Mouse (Mus musculus) spleen, postnatal 36 days (tissue): Measurements from ENCODE around the gene Btbd9.
"Not testable (repeated sequence)": the region's sequence is repeated elsewhere in the genome, so short reads cannot be mapped to it uniquely, and the experiment has no call there.

ENCODE experiments used
- DNase-seq, 2 experiments: peaks; one replicate each; pipeline ENCODE4 v3.0.0; 2022; ENCODE audit warnings: low spot score in 2 of 2, mixed read lengths in 1 of 2

Gene Btbd9

DNA sequence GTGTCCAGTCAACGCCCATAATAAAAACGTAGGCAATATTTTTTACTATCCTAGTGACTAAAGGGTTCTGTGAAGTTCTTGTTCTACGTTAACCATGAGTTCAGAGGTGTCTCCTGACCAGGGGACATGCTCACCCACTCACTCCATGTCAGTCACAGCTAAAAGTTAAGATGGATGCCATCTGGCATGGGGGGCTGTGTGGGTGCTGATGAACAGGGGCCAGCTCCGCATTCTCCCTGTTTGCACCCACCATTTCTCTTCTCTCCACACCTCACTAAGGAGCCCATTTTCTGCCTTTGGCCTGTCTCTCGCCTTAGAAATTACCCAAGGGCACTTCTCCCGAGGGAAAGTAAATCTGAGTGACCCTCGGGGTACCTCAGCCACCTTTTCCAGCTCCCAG, 63.8 kb downstream of the Btbd9 start:
- DNase-seq, result no peak

DNA sequence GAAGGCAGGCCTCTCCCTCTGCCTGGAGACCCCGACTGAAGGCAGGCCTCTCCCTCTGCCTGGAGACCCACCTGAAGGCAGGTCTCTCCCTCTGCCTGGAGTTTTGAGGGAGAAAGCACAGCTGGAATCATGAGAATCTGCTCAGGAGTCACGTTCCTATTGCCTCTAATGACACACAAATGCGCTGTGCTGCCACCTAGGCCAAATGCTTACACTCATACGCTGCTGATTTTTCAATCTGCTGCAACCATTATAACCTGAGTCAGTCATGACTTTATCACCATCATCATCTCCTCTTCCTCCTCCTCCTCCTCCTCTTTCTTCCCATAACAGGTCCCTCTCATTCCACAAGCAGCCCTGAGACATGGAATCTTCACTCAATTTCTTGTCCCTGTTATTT, 64.3 kb downstream of the Btbd9 start:
- DNase-seq, result no peak

DNA sequence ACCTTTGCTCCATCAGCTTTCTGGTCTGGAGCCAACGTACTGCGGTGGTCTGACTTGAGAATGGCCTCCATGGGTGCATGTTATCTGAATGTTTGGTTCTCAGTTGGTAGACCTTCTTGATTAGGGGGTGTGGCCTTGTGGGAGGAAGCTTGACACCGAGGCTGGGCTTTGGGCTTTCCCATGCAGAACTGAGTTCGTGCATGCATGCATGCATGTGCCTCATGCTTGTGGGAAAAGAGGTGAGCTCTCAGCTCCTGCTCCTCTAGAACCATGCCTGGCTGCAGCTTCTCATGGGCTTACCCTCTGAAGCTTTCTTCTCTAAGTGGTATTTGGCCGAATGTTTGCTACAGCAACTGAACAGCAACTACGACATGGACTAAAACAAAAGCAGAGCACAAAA, 64.9 kb downstream of the Btbd9 start:
- DNase-seq, result no peak

DNA sequence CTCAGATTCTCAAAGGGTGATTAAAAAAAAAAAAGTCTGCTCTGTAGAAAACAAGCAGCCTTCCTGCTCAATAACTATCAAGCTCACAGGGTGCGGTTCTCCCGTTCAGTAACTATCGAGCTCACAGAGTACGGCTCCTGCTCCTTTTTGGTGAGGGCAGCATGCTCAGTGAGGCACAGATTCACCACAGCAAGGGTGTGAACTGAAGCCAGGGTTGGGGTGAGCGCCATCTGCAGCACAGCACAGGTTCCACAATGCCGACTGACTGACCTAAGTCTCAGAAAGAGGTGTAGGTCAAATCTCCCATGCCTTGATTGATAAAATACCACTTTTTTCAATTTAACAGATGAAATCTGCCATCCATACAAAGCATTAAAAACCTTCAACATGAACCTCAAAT, 66.1 kb downstream of the Btbd9 start:
- DNase-seq, result no peak

DNA sequence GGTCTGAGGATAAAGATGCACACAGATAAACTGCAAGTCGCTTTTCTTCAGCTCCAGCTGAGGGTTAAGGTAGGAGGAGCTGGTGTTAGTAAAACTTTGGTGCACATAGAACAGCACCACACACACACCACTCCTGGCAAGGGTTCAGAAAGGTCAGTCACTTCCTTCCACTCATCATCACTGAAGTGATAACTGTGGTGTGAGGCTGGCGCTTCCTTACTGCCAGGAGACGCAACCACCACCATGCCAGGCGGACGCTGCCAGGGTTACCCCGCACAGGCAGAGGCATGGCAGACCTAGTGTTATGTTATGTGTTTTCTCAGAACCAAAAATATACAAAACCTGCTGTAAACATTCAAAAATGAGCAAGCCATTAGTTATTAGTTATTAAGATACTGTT, 66.6 kb downstream of the Btbd9 start:
- DNase-seq, result no peak

DNA sequence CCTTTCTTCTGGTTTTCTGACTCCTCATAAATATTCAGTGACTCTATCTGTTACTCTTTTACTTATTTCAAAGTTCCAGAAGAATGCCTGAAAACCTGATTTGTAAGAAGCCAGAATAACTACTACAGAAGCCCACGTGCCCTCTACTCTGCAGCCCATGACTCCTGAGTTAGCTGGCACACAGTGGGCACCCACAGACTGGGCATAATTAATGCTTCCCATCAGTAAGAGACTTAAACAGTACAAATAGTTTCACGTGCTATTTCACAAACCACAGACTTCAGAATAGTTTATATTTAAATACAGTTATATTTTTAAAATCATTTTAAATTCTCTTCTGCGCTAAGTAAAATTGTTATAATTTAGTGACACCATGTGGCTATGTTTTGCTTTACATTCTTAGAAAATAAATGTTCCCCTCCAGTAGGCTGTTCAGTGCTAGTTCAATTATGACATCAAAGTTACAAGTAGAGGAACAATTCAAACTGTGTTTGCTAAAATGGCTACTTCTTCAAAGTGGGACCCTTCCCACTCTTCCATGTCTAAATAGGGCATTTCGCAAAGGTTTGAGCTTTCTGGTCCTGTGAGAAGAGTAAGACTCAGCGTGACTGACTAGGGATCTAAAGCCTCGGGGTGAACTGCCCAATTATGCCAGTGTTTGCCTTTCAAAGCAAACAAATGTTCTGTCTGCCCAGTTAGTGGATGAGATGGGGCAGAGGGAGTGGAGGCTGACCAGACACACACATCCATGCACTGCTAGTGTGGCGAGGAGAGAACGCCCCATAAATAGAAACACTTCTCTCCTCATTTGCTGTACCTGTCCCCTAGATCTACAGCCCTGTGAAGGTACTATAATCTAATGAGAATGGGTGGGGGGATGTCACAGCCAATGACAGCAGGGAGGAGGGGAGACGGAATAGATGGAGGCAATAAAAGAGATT, 68.4 kb downstream of the Btbd9 start:
- DNase-seq, result no peak

DNA sequence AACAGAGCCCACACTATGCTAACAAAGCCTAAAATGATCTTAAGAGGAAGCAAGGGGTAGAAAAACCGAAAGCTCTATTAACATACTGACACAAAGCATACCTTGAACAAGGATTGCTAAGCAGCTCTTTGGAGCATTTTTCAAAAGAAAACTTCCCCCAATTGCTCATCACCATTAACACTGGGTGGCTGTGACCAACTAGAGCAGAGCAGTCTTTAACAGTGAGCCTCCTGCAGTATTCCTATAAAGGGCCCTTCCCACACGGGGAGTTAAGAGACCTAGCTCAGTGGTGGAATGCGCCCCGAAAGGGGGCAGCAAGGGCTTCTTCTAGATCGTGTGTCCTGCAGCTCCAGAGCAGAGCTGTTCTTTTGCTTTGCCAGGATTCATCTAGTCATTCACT, 69.4 kb downstream of the Btbd9 start:
- no peak for DNase-seq

DNA sequence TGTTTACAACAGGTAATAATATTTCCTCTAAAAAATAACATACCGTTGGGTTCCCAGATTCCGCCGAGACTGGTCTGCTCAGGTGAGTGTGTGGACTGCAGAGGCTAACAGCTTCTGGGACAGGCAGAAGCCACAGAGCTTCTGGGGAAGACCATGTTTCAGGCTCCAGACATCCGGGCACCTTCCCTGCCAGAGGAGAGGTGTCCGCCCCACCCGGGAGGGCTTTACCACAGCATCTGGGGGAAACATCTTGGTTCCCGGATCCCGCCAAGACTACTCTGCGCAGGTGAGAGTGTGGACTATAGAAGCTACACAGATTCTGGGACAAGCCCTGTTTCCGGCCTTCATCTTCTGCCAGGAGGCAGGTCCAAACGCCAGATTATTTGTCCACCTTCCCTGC, 76.7 kb downstream of the Btbd9 start:
- not testable (repeated sequence) for DNase-seq

DNA sequence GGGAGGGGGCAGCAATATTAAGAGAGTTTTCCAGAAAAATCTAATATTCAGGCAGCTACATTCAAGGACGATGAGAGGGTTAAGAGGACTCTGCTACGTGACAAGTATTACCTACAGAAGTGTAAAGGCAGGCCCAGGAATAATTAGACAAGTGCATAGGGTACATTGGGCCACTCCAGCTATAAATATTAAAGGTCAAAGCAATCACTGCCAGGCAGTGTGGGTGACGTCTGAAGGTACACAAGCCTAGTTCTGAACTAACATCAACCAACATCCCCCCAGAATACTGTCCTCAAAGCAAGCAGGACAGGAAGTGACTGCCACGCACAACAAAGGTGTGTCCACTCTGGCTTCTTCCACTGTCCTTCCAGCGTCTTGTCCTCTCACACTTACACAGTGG, 77.5 kb downstream of the Btbd9 start:
- no peak for DNase-seq

DNA sequence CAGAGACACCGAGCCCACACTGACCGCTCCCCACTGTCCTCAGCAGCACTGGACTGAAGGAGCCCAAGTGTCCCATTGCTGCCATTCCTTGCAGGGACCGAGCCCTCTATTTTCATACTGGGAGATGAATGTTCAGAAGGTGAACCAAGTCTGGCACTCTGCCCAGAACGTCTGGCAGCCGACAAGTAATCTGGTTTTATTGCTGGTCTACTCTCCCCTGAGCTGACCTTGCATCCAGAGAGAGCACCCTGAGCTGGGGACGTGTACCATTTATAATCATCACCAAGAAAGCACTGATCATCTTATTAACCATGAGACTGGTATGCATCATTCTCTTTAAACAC, 77.9 kb downstream of the Btbd9 start:
- DNase-seq, result no peak

DNA sequence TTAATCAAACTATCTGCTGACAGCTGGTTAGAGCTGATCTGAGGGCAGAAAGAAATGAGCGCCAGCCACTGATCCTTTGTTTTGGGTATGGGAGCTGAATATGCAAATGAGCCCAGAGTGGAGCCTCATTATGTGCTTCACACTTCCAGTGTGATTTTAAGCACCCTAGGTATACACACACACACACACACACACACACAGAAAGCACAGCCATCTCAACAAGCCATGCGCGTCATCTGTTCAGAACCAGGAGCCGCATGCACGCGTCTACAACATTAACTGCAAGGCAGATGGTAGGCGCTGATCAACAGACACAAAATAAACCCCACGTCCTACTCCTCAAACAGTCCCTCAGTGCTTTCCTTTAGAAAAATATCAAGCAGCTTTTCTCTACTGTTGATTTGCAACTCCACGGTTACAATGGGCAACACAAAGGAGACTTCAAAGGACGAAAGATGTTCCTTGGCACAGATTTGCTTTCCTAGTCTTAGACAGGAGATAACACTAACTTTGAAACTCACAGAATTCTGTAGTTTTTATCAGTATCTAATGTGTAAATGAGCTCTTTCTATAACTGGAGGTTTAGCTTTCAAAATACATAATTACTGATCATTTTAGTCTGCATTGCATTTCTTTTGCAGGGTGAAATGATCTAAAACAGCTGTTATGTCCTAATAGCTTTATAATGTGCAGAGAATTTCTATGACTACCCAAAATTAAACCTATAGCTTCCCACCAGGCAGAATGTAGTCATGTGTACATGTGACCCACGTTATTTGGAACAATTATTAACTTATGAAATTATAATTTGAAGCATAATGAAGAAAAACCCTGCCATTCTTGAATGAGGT, 78.5 kb downstream of the Btbd9 start:
- DNase-seq, result no peak

DNA sequence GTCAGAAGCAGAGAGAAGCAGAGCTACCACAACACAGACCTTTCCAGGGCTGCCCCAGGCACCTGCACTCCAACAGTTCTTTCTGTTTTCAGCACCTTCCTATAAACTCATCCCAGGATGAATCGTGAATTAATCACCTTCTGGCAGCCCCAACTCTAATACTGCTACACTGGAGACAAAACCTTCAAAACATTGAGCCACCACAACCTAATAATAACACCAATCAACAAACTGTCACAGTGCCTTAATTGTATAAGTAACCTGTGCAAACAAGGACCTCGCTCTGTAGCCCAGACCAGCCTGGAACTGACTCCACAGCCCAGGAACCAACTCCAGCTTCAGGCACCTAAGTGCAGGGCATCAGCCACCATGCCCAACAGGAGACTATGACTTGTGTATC, 80.7 kb downstream of the Btbd9 start:
- no peak for DNase-seq

DNA sequence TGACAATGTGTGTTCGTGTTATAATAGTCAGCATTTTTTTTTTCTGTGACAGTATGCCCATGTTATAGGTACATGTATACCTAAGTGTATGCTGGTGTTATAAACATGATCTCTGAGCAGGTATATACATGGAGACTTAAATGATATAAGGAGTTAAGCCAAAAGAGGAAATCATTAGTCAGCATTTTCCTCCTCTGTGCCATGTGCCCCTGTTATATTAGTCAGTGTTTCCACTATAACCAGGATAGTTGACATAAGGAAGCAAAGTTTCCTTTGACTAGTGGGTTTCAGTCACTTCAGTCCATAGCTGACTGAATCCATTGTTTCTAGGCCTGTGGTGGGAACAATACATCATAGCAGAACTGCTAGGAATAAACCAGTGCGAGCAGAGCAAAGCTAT, 81.1 kb downstream of the Btbd9 start:
- DNase-seq, result no peak

DNA sequence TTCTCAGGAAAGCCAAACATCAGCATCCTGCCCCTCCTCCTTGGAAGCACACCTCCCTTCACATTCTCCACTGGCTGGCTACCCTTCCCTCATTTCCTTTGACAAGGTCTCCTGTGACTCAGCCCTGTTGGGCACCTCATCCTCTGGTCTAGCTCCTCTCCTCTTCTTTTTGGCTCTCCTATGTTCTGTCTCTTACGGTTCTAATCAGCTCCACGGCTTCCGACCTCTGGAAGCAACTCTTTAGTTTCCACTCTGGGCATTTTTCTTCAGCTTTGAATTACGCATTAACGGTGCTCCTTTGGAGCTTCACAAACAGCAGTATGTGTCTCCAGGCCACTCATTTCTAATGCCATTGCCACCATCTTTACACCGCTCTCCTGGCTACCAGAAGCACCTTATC, 82.8 kb downstream of the Btbd9 start:
- no peak for DNase-seq

DNA sequence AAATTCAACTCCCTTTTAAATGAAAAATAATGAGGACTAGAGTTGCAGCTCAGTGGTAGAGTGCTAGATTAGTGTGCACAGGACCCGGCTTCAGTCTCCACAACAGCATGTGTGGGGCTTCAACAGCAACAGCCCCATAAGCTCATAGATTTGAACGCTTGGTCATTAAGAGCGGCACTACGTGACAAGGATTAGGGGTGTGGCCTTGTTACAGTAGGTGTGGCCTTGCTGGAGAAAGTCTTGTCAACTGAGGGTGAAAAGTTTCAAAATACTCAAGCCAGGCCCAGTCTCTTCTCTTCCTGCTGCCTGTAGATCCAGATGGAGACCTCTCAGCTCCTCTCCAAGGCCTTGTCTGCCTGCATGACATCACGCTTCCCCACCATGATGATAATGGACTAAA, 84.1 kb downstream of the Btbd9 start:
- no peak for DNase-seq

DNA sequence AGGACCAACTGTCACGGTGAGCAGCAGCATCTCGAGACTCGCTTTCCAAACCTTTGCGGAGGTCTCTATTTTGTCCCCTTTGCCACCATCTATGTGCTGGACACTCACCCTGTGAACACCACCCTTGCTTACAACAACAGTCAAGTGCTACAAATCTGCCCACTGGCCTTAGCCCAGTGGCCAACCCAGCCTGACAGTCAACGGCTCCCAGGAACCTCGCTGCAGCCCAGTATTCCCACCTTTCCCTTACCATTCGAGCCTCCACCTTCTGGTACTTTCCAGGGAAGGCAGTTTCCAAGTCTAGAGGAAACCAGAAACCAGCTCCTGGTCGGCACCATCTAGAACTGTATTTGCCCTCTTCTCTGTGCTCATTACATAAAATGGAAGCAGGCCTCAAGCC, 84.7 kb downstream of the Btbd9 start:
- no peak for DNase-seq

DNA sequence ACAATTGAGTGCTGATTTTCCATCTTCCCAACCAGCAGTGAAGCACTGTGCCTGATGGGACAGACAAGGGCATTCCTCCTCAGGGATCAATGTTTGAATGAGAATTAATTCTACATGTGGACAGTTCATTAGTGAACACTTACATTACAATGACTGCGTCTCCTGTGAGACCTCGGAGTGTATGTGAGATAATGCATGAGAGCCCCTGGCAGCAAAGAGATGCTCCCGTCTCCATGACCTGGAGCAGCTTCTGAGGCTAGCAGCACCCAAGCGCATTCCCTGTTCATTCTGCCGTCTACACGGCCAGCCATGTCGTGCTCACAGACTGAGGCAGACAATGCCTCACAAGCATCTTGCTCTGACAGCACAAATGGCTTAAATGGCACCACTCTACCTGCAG, 85.7 kb downstream of the Btbd9 start:
- no peak for DNase-seq

DNA sequence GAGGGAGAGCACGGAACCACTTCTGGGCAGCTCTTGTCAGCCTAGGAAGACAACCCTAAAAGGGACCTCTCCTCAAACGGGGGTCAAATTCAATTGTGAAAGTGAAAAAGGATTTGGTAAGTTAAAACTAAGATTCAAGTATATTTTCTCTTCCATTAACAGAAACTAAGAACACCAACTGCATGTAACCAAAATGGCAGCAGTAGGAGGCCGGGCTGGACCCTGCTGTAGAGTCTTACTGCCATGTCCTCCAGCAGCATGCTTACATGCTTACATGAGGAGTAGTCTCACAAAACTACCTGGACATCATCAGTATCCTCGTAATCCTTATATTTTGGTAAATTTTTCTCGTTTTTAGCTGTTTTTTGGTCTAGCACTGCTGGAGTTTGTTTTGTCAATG, 86.2 kb downstream of the Btbd9 start:
- DNase-seq, result no peak

DNA sequence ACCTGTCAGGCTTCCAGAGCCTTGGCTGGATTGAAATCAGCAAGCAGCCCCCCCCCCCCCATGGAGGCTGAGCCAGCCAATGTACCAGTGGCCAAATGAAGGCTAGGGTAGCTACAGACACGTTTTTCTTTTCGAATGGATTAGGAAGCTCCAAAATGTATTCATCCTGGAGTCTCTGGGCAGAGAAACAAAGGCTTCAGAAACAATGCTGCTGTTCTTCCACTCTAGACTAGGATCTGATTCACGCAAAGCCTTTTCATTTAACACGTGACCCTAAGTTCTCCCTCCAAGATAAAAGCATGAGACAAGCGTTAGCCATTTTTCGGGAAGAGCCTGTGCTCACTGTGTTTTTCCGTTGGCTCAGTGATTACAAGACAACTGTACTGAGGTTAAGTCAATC, 86.7 kb downstream of the Btbd9 start:
- no peak for DNase-seq

DNA sequence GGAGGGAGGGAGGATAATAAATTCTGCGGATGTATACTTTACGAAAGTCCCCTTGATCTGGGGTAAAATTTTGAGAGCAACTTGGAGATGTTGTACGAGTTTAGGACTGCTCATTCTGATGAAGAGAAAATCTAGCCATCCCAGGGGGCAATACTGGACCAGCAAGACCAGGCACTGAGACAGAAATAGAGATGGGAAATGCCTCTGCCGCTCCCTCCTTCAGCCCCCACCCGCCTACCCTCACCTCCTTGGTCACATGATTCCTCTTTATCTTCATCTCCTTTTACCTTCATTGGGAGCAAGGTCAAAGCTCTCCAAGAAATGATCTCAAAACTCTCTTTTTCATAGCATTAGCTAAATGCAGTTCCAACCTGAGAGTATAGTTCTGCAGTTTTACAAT, 88.6 kb downstream of the Btbd9 start:
- no peak for DNase-seq

DNA sequence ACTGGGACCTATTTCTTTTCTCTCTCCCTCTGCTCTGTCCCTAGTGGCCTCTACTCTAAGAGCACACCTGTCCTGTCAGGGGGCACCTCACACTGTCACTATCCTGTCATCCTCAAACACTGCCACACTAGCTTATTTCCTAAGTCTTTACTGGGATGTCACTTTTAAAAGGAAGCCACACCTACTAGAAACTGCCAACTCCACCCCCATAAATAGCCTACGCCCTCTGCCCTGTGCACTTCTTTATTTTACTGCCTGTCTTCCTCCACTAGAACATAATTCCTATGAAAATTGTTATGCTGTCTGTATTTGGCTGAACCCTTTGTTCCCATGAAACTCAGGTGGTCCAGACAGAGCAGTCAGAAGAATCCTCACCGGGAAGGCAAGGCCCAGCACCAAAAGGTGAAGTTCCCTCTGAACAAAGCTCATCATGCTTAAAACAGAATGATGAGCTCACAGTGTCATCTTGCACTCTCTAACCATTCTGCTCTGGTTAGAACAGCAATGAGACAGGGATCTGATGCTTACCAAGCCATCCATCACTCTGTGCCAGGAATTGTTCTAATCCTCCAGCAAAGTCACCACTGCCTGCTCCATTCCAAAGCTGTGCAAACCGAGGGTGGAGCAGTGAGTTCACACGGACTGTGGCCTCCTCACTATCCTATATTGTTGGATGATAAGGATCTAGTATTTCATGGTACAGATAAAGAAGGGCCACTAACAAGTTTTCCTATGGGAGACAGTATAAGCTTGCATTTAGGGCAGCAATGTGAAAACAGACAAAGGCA, 91.0 kb downstream of the Btbd9 start:
- no peak for DNase-seq

DNA sequence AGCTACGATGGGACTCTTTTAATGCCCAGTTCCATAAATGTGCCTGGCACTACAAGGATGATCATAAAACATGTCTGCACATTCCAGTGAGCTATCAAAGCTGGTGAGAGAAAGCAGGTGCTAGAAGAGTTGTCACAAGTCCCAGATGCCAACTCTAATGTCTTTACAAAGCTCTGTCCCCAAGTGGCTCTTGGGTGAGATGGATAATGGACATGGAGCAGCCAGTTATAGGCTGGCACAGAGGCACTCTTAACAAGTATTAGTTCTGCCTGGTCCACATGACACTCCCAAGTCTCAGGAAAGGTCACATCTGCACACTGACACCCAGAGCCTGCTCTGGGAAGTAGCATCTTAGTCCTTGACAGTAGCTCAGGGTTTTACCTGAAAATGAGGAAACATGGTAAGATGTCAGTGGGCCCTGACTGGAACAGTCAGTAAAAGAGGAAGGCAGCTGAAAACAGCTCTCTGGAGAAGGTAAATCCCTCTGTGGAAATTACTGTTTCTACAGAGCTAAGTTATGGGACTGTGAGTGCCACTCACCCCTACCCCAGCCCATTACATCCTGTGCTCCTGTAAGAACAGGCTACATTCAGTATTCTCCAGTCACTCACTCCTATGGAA, 91.7 kb downstream of the Btbd9 start:
- no peak for DNase-seq
